Mouse (Mus musculus) stomach, postnatal 0 days (tissue): ENCODE measurements around the gene Pex5l. TPM values are rescaled to one million over a fixed set of nuclear protein-coding genes. Genes with fewer than 3 reads are reported as not detected.

ENCODE experiments used
- ATAC-seq: fragments of 200-750 bp; cut with Nextera tagmentation; 2 replicates; pipeline ENCODE4 v1.8.0; 2017; ENCODE audit not compliant: low FRiP score, low TSS enrichment
- DNase-seq: peaks from one replicate; pipeline ENCODE4 v3.0.0-alpha.2; 2016; ENCODE audit warnings: low spot score
- H3K27ac ChIP-seq: fragments of 300-500 bp; sonication (generic); replicated peaks from 2 replicates; pipeline ENCODE4 v1.5.1; 2014; ENCODE audit warnings: mild to moderate bottlenecking, control low read depth
- H3K27me3 ChIP-seq: fragments of 300-500 bp; sonication (generic); 2 replicates; pipeline ENCODE4 v1.6.1; 2014; ENCODE audit warnings: low read length; ENCODE audit not compliant: control insufficient read depth, insufficient read depth
- H3K36me3 ChIP-seq: fragments of 300-500 bp; sonication (generic); 2 replicates; pipeline ENCODE4 v1.6.1; 2014; ENCODE audit warnings: low read length, mixed read lengths; ENCODE audit not compliant: control insufficient read depth, insufficient read depth
- H3K4me1 ChIP-seq: fragments of 300-500 bp; sonication (generic); replicated peaks from 2 replicates; pipeline ENCODE4 v1.6.1; 2014; ENCODE audit warnings: antibody characterized with exemption; ENCODE audit not compliant: control insufficient read depth, insufficient read depth
- H3K4me2 ChIP-seq: fragments of 300-500 bp; sonication (generic); replicated peaks from 2 replicates; pipeline ENCODE4 v1.6.1; 2014; ENCODE audit warnings: low read depth, mild to moderate bottlenecking, control low read depth, moderate library complexity
- H3K4me3 ChIP-seq: fragments of 300-500 bp; sonication (generic); 2 replicates; pipeline ENCODE4 v1.5.1; 2014; ENCODE audit warnings: low read depth, low read length, control low read depth
- H3K9ac ChIP-seq: fragments of 300-500 bp; sonication (generic); 2 replicates; pipeline ENCODE4 v1.6.1; 2014; ENCODE audit warnings: mild to moderate bottlenecking, low read length, control low read depth, mixed read lengths
- H3K9me3 ChIP-seq: fragments of 300-500 bp; sonication (generic); 2 replicates; pipeline ENCODE4 v1.6.1; 2016; ENCODE audit warnings: low read length; ENCODE audit not compliant: control insufficient read depth
- CTCF ChIP-seq: IDR thresholded peaks from 2 replicates; pipeline ENCODE4 v1.5.1; 2016; ENCODE audit warnings: antibody characterized with exemption, low read depth, mild to moderate bottlenecking, moderate library complexity
- EP300 ChIP-seq: optimal IDR thresholded peaks from 2 replicates; pipeline ENCODE3; 2016; ENCODE audit warnings: antibody characterized with exemption
- WGBS: fragments of 180-500 bp; shearing (Covaris S2); extraction: QIAGEN DNeasy Blood & Tissue Kit; methylation state at CpG from one replicate; pipeline ENCODE4 v1.1.7; 2014; 5-methylcytosine and 5-hydroxymethylcytosine counted together
- polyA plus RNA-seq: library from polyadenylated mRNA; unstranded; fragments of >200 nt; fragmentation: Nextera tagmentation; extraction: Ambion mirVana; gene quantifications from 2 replicates; pipeline ENCODE4 v1.2.1, GENCODE M21; 2015

Pex5l gene
- polyA plus RNA-seq, 1 experiment from 2014 or later, result 0.61 TPM

- no peaks in the 10 kb centered on the region for H3K4me1 ChIP-seq
- H3K27ac ChIP-seq, result no peak overlapping the region
- DNase-seq, result no peak
- no peak for ATAC-seq
- TF ChIP-seq EP300, result no peak
- no peak for TF ChIP-seq CTCF
- H3K4me2 ChIP-seq, result no peak overlapping the region
- H3K9me3 ChIP-seq, result no peaks in the 10 kb centered on the region
- no peak overlapping the region for H3K4me3 ChIP-seq
- WGBS, result 80% methylated on average over 5 of the region's 5 CpGs
- no peaks in the 10 kb centered on the region for H3K27me3 ChIP-seq
- no peaks in the 10 kb centered on the region for H3K36me3 ChIP-seq
- no peak overlapping the region for H3K9ac ChIP-seq
Observed at GRCm38 (mm10) chr3:33124796-33125195, 18.3 kb downstream of the Pex5l start.

- H3K36me3 ChIP-seq, result no peaks in the 10 kb centered on the region
- 83% methylated on average over 1 of the region's 2 CpGs for WGBS
- H3K27me3 ChIP-seq, result no peaks in the 10 kb centered on the region
- ATAC-seq, result no peak
- no peak for DNase-seq
- H3K9ac ChIP-seq, result no peak overlapping the region
- H3K4me2 ChIP-seq, result no peak overlapping the region
- H3K4me1 ChIP-seq, result no peaks in the 10 kb centered on the region
- H3K9me3 ChIP-seq, result no peaks in the 10 kb centered on the region
- H3K27ac ChIP-seq, result no peak overlapping the region
- TF ChIP-seq CTCF (no peak), EP300 (no peak)
- H3K4me3 ChIP-seq, result no peak overlapping the region
Observed at GRCm38 (mm10) chr3:33105785-33106184, 37.3 kb downstream of the Pex5l start.

DNA sequence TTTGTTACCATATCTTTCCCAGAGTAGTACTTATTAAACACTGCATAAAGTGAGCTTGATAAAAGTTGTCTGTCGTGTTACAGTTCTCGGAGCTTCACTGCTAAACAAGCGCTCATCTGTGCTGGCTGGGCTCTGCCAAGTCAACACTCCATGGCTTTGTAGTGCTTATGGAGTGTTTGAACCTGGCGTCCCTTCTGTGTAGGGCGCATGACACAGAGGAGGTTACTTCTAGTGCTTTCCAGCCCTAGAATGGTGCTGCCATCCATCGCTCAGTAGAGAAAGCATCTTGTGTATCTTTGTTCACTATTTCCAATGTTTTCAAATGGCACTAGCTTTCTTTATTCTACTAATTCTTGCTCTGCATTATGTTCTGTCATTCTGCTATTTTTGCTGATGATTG is 39.5 kb downstream of the Pex5l start:
- Histone ChIP-seq H3K27ac (no peak overlapping the region), H3K9me3 (no peaks in the 10 kb centered on the region), H3K9ac (no peak overlapping the region), H3K36me3 (no peaks in the 10 kb centered on the region), H3K27me3 (no peaks in the 10 kb centered on the region), H3K4me3 (no peak overlapping the region), H3K4me2 (no peak overlapping the region), H3K4me1 (no peaks in the 10 kb centered on the region)
- 81% methylated on average over 6 of the region's 6 CpGs for WGBS
- TF ChIP-seq CTCF (no peak), EP300 (no peak)
- ATAC-seq (no peak), DNase-seq (no peak)

DNA sequence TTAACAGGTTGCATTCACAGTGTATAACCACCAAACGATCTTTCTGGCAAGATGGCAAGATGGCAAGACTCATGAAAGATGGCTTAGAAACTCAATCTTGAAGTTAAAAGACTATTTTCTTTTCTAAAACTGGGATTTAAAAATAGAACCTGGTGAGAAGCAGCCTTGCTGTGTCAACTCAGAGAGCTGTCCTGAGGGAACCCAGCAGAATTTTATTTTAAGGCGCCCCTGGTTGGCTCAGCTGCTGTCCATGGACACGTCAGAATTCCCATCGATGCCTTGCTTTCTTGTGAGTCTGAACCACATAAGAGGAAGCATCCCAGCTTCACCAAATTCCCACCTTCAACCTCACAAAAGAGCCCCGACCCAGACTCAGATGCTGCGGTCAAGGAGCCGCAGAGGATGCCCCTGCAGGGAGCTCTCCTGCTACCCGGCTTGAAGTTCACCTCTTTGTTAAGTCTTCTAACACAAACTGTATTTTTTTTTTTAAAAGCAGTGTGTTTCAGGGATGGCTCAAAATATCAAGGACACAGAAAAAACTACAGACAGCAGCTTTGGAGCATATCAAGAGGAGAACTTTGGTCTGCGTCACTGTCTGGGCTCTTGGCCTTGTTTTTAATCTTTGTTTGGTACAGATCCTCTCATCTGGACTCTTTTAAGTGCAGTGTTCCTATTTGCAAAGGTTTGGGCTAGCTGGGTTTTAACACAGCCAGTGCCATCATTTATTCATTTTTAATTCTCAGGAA is 44.3 kb downstream of the Pex5l start:
- H3K27me3 ChIP-seq, result no peaks in the 10 kb centered on the region
- no peak overlapping the region for H3K4me2 ChIP-seq
- H3K9me3 ChIP-seq, result no peaks in the 10 kb centered on the region
- DNase-seq (no peak), ATAC-seq (no peak)
- TF ChIP-seq CTCF (no peak), EP300 (no peak)
- H3K4me1 ChIP-seq, result no peaks in the 10 kb centered on the region
- H3K36me3 ChIP-seq, result no peaks in the 10 kb centered on the region
- H3K9ac ChIP-seq, result no peak overlapping the region
- no peak overlapping the region for H3K4me3 ChIP-seq
- 73% methylated on average over 9 of the region's 9 CpGs for WGBS
- no peak overlapping the region for H3K27ac ChIP-seq

GRCm38 (mm10) chr3:33093646-33094045 is 49.4 kb downstream of the Pex5l start:
- no peak overlapping the region for H3K4me3 ChIP-seq
- 72% methylated on average over 6 of the region's 6 CpGs for WGBS

DNA sequence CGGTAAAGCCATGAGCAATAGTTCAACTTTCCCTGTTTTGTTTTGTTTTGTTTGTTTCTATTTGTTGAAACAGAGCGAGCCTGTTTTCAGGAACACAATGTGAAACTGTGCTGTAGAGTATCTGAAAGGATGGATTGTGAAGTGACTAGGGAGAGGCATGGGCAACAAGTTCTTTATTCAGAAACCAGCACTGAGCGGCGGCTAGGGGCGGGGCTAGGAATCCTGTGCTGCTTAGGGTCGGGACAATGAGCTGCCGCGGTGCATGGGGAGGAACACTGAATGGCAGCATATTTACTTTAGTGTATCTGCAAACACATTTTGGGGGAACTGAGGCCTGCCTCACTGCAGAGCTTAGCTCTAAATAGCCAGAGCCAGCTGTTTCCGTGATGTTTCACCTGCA is 53.0 kb downstream of the Pex5l start:
- 28% methylated on average over 9 of the region's 9 CpGs for WGBS
- no peak for TF ChIP-seq CTCF
- TF ChIP-seq EP300, result no peak
- no peak overlapping the region for H3K9ac ChIP-seq
- no peak overlapping the region for H3K27ac ChIP-seq
- DNase-seq (peak; percentile 18), ATAC-seq (no peak)
- H3K4me2 ChIP-seq, result peak overlapping the region; percentile 23; the same call in 1 of the 2 replicates
- H3K27me3 ChIP-seq, result no peaks in the 10 kb centered on the region
- no peaks in the 10 kb centered on the region for H3K36me3 ChIP-seq
- H3K9me3 ChIP-seq, result no peaks in the 10 kb centered on the region
- H3K4me3 ChIP-seq, result no peak overlapping the region
- H3K4me1 ChIP-seq, result no peaks in the 10 kb centered on the region

More at GRCm38 (mm10) chr3:33093646-33094045, 49.4 kb downstream of the Pex5l start:
- Histone ChIP-seq H3K4me2 (no peak overlapping the region), H3K9ac (no peak overlapping the region), H3K36me3 (no peaks in the 10 kb centered on the region), H3K9me3 (no peaks in the 10 kb centered on the region), H3K27me3 (no peaks in the 10 kb centered on the region), H3K4me1 (no peaks in the 10 kb centered on the region), H3K27ac (no peak overlapping the region)
- no peak for ATAC-seq
- no peak for TF ChIP-seq EP300
- no peak for TF ChIP-seq CTCF
- DNase-seq, result no peak
